Mouse (Mus musculus): ENCODE measurements around the gene Rbm47. TPM values are rescaled to one million over a fixed set of nuclear protein-coding genes. Genes with fewer than 3 reads are reported as not detected.
"Not testable (repeated sequence)": the region's sequence is repeated elsewhere in the genome, so short reads cannot be mapped to it uniquely, and the experiment has no call there.

The Rbm47 gene
- polyA plus RNA-seq, 1 experiment = 37.2 TPM

GRCm38 (mm10) chr5:66005041-66005678 is 167.8 kb downstream of the Rbm47 start:
- no peaks in the 10 kb centered on the region for H3K4me1 ChIP-seq (ENCODE audit: control insufficient read depth, insufficient read depth, low read length)
- WGBS = 37% methylated on average over 16 of the region's 16 CpGs
- TF ChIP-seq CTCF (IDR thresholded peaks at IDR 0.05; ENCODE audit: insufficient read depth, low read length) = no peak
- no peak for TF ChIP-seq POLR2A (IDR thresholded peaks at IDR 0.05; ENCODE audit: borderline replicate concordance, extremely low read depth, low read depth, low read length)
- no peak overlapping the region for H3K4me3 ChIP-seq (replicated peaks; ENCODE audit: extremely low read depth, low read depth, low read length)
- DNase-seq = no peak

GRCm38 (mm10) chr5:66004134-66004925 is 168.6 kb downstream of the Rbm47 start, which contains the start of gene 9130230L23Rik:
Gene 9130230L23Rik (minus strand): TSS chr5:66004285.
- Histone ChIP-seq H3K4me3 (replicated peaks; ENCODE audit: extremely low read depth, low read depth, low read length) (no peak within 1 kb of the TSS), H3K4me1 (ENCODE audit: control insufficient read depth, insufficient read depth, low read length) (no peaks in the 10 kb centered on the region)
- no peak for DNase-seq
- 49% methylated on average over 14 of the region's 14 CpGs for WGBS
- TF ChIP-seq CTCF (IDR thresholded peaks at IDR 0.05; ENCODE audit: insufficient read depth, low read length) = no peak

GRCm38 (mm10) chr5:66001232-66001631 is 171.7 kb downstream of the Rbm47 start:
- H3K4me1 ChIP-seq (ENCODE audit: control insufficient read depth, insufficient read depth, low read length) = no peaks in the 10 kb centered on the region
- DNase-seq = no peak
- TF ChIP-seq POLR2A (IDR thresholded peaks at IDR 0.05; ENCODE audit: borderline replicate concordance, extremely low read depth, low read depth, low read length) = no peak
- no peak for TF ChIP-seq CTCF (IDR thresholded peaks at IDR 0.05; ENCODE audit: insufficient read depth, low read length)
- no peak overlapping the region for H3K4me3 ChIP-seq (replicated peaks; ENCODE audit: extremely low read depth, low read depth, low read length)
- 70% methylated on average over 5 of the region's 5 CpGs for WGBS

GRCm38 (mm10) chr5:66000567-66001125 is 172.3 kb downstream of the Rbm47 start:
- TF ChIP-seq POLR2A (IDR thresholded peaks at IDR 0.05; ENCODE audit: borderline replicate concordance, extremely low read depth, low read depth, low read length) (no peak), CTCF (IDR thresholded peaks at IDR 0.05; ENCODE audit: insufficient read depth, low read length) (no peak)
- no peak overlapping the region for H3K4me3 ChIP-seq (replicated peaks; ENCODE audit: extremely low read depth, low read depth, low read length)
- 39% methylated on average over 6 of the region's 6 CpGs for WGBS
- H3K4me1 ChIP-seq (ENCODE audit: control insufficient read depth, insufficient read depth, low read length) = no peaks in the 10 kb centered on the region
- no peak for DNase-seq

- Histone ChIP-seq H3K4me3 (replicated peaks; ENCODE audit: extremely low read depth, low read depth, low read length) (no peak overlapping the region), H3K4me1 (ENCODE audit: control insufficient read depth, insufficient read depth, low read length) (no peaks in the 10 kb centered on the region)
- TF ChIP-seq CTCF (IDR thresholded peaks at IDR 0.05; ENCODE audit: insufficient read depth, low read length) = no peak
- no peak for TF ChIP-seq POLR2A (IDR thresholded peaks at IDR 0.05; ENCODE audit: borderline replicate concordance, extremely low read depth, low read depth, low read length)
- DNase-seq = peak; percentile 46
- 59% methylated on average over 7 of the region's 7 CpGs for WGBS
Measured at GRCm38 (mm10) chr5:66000074-66000473, 172.8 kb downstream of the Rbm47 start.

- no peak for TF ChIP-seq POLR2A (IDR thresholded peaks at IDR 0.05; ENCODE audit: borderline replicate concordance, extremely low read depth, low read depth, low read length)
- TF ChIP-seq CTCF (IDR thresholded peaks at IDR 0.05; ENCODE audit: insufficient read depth, low read length) = no peak
- WGBS = 68% methylated on average over 7 of the region's 7 CpGs
- H3K4me3 ChIP-seq (replicated peaks; ENCODE audit: extremely low read depth, low read depth, low read length) = no peak overlapping the region
- DNase-seq = no peak
- no peaks in the 10 kb centered on the region for H3K4me1 ChIP-seq (ENCODE audit: control insufficient read depth, insufficient read depth, low read length)
Measured at GRCm38 (mm10) chr5:65999106-65999505, 173.8 kb downstream of the Rbm47 start.

- TF ChIP-seq POLR2A (IDR thresholded peaks at IDR 0.05; ENCODE audit: borderline replicate concordance, extremely low read depth, low read depth, low read length) (no peak), CTCF (IDR thresholded peaks at IDR 0.05; ENCODE audit: insufficient read depth, low read length) (no peak)
- Histone ChIP-seq H3K4me3 (replicated peaks; ENCODE audit: extremely low read depth, low read depth, low read length) (no peak overlapping the region), H3K4me1 (ENCODE audit: control insufficient read depth, insufficient read depth, low read length) (no peaks in the 10 kb centered on the region)
- DNase-seq = no peak
Measured at GRCm38 (mm10) chr5:65997813-65998212, 175.1 kb downstream of the Rbm47 start.

GRCm38 (mm10) chr5:65994643-65995042 is 178.3 kb downstream of the Rbm47 start:
- no peak for DNase-seq
- Histone ChIP-seq H3K4me1 (ENCODE audit: control insufficient read depth, insufficient read depth, low read length) (no peaks in the 10 kb centered on the region), H3K4me3 (replicated peaks; ENCODE audit: extremely low read depth, low read depth, low read length) (no peak overlapping the region)
- TF ChIP-seq CTCF (IDR thresholded peaks at IDR 0.05; ENCODE audit: insufficient read depth, low read length) = no peak
- TF ChIP-seq POLR2A (IDR thresholded peaks at IDR 0.05; ENCODE audit: borderline replicate concordance, extremely low read depth, low read depth, low read length) = no peak
- WGBS = 46% methylated on average over 6 of the region's 6 CpGs

- TF ChIP-seq POLR2A (IDR thresholded peaks at IDR 0.05; ENCODE audit: borderline replicate concordance, extremely low read depth, low read depth, low read length) = no peak
- TF ChIP-seq CTCF (IDR thresholded peaks at IDR 0.05; ENCODE audit: insufficient read depth, low read length) = no peak
- Histone ChIP-seq H3K4me1 (ENCODE audit: control insufficient read depth, insufficient read depth, low read length) (no peaks in the 10 kb centered on the region), H3K4me3 (replicated peaks; ENCODE audit: extremely low read depth, low read depth, low read length) (no peak overlapping the region)
- no peak for DNase-seq
- 71% methylated on average over 2 of the region's 2 CpGs for WGBS
Measured at GRCm38 (mm10) chr5:65991191-65991590, 181.7 kb downstream of the Rbm47 start.

GRCm38 (mm10) chr5:65987004-65987403 is 185.9 kb downstream of the Rbm47 start:
- WGBS = 78% methylated on average over 3 of the region's 3 CpGs
- H3K4me1 ChIP-seq (ENCODE audit: control insufficient read depth, insufficient read depth, low read length); H3K4me3 ChIP-seq (replicated peaks; ENCODE audit: extremely low read depth, low read depth, low read length); DNase-seq: not testable (repeated sequence)
